Mouse (Mus musculus) adrenal gland, adult 8-10 months (tissue): Measurements from ENCODE around the gene Zdhhc4. TPM values are rescaled to one million over a fixed set of nuclear protein-coding genes. Genes with fewer than 3 reads are reported as not detected.

Experiments
- DNase-seq: peaks from one replicate; pipeline ENCODE4 v3.0.0; 2022
- total RNA-seq, 4 experiments: library from RNA; stranded (reverse); gene quantifications; 2 replicates each; pipeline ENCODE4 v1.2.4; 2022

Zdhhc4 gene
- total RNA-seq, 4 experiments from 2014 or later: 60.3 to 74.8 (median 66.3) TPM

DNA sequence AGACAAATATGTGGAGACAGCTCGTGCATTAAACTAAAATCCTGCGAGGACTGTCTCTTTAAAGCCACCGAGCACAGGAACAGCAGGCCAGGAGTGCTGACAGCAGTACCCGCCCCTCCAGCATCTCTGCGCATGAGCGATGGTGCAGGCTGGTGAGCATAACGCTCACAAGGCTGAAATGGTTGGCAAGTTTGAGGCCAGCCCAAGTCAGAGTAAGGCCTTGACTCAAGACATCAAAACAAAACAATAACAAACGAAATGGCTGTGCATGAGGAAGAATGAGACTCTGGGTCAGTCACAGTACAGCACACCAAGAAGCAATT, 11.8 kb downstream of the Zdhhc4 start:
- peak; percentile 55 for DNase-seq

DNA sequence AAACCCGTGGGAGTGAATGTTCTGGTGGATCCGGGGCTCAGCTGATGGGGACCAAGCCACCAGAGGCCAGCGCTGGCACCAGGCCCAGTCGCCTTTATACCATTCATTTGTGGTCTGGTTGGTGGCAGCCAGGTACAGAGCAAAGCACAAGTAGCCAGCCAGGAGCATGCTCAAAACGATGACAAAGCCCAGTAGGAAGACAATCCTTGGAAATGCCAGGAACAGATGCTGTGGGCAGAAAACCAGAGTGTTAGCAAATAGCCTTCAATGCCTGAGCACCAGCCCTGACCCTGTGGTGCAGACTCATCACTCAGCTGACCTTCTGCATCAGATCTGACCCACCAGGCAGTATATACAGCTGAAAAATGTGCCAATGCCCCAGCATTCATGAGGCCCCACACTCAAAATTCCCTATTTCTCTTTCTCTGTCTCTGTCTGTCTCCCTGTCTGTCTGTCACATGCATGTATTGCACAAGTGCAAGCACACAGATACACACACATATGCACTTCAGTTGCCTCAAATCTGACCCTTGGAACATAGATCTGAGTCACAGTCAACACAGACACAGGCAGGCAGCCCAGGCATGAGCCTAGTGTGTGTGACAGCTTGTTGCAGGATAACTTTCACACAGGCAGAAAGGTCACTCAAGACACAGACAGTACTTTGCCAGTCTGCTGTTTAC, 12.3 kb downstream of the Zdhhc4 start:
- peak; percentile 74 for DNase-seq

DNA sequence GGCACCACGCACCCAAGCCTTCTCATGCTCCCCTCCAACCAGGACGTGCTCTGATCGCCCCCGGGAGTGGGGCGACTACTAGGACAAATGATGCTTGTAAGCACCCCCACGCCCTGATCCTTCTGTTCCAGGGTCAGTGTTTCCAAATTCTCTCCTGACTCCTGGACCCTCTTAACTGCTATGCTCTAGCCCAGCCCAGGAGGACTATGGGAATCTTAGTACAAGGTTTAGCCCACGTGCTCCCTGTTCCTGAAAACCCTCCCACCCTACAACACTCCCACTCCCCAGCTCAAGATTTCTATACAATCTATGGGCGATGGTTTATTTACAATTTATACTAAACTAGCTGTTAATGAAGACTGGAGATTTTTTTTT, 13.6 kb downstream of the Zdhhc4 start:
- DNase-seq: no peak

DNA sequence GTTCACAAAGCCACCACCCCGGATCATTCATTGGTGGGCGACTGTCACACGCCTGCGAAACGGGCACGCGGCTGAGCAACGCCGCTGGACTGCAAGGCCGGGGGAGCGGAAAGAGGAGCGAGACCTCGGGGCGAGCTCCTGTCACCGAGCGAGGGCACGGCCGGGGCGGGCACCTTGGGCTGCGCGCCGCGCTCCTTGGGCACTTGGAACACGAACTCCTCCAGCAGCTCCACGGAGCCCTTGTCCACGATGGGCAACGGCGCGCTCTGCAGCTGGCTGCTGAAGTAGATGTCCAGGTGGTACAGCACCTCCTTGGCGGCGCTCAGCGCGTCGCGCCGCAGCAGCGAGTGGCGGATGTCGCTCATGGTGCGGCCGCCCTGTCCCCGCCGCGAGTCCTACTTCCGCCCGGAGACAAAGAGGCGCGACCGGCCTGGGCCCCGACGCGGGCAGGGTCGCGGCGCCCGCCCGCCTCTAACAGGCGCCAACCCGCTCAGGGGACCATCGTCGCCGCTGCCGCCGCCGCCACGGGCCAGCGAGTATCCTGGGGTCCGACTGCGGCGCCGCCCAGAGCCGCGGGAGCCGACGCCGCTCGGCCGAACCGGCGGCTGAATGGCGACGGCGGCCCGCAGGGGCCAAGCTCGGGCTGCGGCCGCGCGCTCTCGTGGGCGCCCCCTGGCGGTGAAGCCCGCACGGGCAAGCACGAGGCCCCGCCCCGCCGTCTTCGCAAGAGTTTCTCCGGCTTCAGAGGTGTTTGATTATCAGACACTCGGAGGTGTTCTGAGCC, 14.1 kb downstream of the Zdhhc4 start, which contains the start of gene E130309D02Rik:
Gene E130309D02Rik (minus strand): TSS at position 631 of the 784 bp plus-strand sequence.
- peak; percentile 75 for DNase-seq

DNA sequence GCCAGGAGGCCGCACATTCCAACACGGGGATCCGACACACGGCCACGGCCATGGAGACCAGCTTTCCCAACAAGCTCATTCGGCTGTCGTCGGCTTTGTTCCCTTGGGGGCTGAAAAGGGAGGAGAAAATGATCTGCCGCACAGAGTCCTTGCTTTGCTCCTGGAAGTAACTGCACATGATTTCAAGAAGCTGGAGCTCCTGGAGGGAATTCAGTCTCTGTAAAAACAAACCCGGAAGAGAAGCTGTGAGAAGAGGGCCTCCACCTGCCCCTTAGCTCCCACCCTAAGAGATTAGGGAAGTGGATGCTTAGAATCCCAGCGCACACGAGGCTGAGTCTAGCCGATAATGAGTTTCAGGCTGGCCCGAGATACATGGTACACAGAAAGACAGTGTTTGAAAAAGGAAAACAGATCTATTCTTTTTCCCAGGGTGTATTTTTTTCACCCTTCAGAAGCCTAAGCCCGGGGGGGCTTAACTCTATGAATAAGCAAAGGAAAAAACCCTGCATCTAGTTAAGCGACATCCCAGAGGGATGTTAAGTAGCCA, 14.8 kb downstream of the Zdhhc4 start:
- no peak for DNase-seq

DNA sequence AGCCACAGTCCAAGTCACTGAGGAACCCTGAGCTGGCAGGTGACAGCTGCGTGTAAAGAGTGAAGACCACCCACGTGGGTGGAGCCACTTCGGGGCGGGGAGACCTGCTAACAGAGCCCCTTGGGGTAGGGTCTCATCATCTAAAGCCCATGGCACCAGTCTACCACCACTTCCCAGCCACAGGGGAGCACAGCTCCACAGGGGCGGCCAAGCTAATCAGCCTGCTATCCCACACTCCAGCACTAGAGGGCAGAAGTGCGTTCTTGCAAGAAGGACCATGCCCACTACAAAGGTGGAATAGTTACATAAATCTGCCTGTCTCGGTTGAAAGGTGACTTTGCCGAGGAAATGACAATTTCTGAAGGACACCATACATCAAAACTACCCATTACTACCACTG, 17.2 kb downstream of the Zdhhc4 start:
- peak; percentile 46 for DNase-seq

DNA sequence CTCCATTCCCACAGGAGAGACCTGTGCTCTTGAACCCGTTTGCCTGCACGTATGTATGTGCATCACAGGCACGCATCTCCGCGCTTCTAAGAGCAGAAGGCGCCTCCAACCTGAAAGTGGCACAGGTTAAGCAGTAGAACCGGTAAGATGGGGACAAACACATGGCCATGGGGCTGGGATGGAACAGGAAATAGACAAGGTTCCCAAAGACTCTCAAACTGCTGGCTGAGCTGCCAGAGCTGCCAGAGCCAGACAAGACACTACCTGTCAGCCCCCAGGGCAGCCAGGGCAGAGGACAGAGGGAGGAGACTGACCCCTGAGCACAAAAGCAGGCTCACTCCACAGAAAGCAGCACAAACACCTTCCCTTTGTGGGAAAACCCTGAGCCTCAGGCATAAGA, 19.1 kb downstream of the Zdhhc4 start:
- no peak for DNase-seq

DNA sequence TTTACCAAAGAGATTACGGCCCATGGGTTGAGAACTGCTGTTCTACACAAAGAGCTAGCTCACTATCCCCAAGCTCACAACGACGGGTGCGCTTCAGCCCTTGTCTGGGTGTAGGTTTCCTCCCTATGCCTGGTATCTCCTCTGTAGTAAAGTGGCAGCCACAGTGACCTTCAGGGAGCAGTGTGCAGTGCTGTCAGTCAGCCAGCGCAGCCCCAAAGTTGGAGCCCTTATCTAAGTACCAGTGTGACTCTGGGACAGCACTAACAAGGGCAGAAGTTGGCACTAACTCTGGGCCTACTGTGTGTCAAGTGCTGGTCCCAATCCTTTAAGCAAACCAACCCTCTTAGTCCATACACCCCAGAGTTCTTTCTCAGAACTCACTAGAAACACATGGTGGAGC, 20.2 kb downstream of the Zdhhc4 start:
- no peak for DNase-seq

DNA sequence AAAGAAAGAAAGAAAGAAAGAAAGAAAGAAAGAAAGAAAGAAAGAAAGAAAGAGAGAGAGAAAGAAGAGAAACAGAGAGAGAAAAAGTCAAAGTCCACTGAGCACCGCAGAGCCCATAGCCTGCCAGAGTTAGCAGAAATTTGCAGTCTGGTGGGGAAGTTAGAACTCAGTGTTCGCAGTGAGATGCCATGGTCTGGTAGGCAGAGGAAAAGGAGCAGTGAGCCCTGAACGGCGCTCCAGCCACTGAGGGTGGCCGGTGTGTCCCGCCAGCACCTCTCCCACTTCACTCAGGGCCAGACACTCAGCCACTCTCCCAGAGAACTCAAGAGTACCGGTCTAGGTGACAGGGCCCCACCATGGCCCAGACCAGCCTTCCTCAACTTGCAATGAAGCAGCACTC, 24.8 kb downstream of the Zdhhc4 start:
- DNase-seq: no peak

DNA sequence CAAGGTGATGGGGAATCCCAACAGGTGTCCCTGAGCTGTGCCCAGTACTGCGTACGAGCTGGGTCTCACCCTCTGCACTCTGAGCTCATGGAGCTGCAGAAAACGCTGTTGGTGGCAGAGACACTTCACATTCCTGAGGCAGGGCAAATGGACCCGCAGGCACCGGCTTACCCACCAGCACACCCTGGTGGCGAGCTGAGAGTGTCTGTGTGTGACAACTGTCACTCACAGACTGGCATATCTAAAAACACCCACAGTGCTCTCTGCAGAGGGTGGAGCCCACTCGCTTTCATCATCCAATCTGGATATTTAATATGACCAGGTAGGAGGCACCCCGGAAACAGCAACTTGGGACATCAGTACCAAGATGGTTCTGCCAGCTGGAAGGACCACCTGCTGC, 27.8 kb downstream of the Zdhhc4 start:
- no peak for DNase-seq

DNA sequence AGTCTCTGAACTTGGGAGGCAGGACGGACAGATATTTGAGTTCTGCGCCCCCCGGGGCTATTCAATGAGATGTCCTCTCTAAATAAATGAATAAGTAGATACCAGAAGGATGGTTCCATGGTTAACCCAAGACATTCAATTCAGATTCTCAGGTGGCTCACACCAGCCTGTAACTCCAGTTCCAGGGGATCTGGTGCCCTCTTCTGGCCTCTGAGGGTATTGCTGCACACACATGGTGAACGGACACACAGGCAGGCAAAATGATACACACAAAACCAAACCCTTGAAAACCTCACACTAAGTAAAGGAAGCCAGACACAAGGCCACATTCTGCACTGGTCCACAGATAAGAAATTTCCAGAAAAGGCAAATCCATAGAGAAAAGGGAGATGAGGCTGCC, 29.4 kb downstream of the Zdhhc4 start:
- DNase-seq: peak; percentile 30

DNA sequence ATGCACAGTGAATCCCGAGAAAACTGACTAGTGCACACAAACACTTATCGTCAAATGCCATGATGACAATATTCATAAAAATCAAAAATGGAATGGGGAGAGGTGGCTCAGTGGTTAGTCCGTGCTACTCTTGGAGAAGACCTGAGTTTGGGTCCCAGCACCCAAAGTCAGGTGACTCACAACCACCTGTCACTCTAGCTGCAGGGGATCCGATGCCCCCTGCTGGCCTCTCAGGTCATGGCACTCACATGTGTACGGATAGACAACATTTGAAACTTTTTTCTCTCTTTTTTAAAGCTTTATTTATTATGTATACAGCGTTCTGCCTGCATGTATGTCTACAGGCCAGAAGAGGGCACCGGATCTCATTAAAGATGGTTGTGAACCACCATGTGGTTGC, 30.7 kb downstream of the Zdhhc4 start:
- no peak for DNase-seq

DNA sequence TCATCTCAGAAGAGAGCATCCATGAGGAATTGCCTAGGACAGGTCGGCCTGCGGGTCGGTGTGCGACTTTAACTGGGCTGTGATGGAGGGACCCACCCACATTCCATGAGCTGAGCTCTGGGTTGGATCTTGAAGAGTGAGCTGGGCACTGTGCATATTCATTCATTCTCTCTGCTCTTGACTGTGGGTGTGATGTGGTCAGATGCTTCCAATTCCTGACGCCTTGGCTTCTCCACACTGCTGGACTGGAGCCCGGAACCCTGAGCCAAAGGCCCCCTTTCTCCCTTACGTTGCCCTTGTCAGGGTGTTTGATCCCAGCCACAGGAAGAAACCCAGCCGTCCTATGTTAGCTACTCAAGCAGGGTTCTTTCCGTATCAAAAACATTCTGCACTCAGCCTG, 31.1 kb downstream of the Zdhhc4 start:
- no peak for DNase-seq

DNA sequence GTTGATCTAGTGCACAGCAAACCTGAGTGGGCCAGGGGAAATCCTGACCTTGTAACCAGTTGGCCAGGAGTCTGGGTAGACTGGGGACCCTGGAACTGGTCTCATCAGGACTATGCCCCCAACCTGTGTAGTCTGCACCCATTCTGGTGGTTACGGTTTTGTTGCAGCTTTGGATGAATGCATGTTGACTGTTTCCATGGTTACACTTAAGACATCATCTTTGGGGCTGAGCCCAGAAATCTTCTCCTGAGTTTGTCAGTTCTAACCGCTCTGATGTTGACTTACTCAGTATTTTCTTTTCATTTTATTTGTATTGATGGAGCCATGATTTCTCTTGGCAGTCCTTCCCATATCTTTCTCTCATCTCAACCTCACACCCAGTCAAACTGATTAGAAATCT, 33.7 kb downstream of the Zdhhc4 start:
- DNase-seq: no peak

DNA sequence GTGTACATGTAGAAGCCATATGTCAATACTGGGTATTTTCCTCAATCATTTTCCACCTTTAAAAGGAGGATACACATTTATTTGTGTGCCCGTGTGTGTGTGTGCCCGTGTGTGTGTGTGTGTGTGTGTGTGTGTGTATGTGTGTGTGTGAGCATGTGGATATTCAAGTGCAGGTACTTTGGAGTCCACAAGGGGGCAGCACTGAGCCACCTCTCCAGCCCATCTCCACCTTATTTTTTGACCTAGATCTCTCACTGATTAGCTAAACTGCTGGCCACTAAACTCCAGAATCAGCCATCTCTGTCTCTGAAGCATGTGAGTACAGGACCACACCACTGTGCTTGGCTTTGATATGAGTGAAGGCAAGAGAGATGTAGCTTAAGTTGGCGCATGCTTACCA, 34.2 kb downstream of the Zdhhc4 start:
- no peak for DNase-seq

DNA sequence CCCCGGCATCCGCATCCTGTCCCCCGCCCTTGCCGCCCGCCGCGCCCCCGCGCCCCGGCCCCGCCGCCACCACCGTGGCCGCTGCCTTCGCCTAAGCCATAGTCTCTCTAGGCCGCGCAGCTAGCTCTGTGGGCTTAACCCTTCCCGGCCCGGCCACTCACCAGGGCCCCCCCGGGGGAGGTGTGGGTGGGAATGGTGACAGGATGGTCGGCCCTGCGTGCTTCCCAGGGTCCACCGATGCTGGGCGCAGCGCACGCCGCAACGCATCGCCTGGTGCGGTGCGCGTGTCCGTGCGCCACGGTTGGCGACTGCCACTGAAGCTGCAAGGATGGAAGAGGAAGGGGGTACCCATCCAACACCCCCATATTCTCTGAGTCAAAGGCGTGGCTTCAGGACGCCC, 35.7 kb downstream of the Zdhhc4 start, which contains the start of gene Zfp853:
Gene Zfp853 (minus strand): TSS at position 220 of the 400 bp plus-strand sequence.
- no peak for DNase-seq

DNA sequence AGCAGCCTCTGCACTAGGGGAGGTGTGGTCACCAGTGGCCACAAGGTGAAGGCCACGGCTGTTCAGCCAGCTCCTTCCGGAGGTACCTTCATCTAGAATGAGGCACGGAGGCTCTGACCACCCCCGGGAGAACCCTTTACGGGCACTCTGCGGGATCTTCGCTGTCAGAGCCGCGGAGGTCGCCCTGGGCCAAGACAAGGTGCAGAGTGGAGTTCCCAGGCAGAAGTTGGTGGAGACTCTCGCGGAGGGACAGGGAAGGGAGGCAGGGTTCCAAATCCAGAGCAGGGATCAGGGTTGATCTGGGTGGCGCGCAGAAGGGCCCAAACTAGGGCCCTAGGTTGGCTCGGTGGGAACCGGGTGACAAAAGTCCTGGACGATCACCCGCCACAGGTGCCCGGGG, 36.2 kb downstream of the Zdhhc4 start:
- no peak for DNase-seq

DNA sequence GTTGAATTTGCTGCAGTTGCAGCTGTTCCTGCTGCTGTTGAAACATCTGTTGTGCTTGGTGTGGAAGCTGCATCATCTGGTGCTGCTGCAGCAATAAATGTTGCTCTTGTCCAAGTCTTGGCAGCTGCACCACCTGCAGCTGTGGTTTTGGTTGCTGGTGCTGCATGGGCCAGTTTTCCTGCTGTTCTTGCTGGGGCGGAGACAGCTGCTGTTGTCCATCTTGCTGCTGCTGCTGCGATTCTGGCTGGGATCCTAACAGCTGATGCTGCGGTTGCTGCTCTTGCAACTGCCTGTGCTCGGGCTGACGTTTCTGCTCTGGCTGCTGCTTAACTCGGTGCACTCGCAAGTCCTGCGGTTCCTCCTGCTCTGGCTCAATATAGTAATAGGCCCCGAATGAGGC, 39.8 kb downstream of the Zdhhc4 start:
- DNase-seq: no peak

DNA sequence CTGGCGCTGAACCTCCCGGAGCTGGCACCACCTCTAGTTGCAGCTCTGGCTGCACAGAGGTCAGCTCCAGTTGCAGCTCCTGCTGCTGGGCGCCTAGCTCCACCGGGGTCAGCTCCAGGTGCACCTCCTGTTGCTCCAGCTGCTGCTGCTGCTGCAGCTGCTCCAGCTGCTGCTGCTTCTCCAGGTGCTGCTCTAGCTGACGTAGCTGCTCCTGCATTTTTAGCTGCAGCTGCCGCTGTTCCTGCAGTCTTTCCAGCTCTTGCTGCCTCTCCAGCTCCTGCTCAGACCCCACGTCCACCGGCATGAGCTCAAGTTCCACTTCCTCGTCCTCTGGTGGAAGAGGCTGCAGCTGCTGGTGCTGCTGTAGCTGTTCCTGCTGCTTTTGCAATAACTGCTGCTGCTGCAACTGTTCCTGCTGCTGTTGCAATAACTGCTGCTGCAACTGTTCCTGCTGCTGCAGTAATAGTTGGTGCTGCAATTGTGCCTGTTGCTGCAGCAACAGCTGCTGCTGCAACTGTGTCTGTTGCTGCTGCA, 40.6 kb downstream of the Zdhhc4 start:
- DNase-seq: no peak

DNA sequence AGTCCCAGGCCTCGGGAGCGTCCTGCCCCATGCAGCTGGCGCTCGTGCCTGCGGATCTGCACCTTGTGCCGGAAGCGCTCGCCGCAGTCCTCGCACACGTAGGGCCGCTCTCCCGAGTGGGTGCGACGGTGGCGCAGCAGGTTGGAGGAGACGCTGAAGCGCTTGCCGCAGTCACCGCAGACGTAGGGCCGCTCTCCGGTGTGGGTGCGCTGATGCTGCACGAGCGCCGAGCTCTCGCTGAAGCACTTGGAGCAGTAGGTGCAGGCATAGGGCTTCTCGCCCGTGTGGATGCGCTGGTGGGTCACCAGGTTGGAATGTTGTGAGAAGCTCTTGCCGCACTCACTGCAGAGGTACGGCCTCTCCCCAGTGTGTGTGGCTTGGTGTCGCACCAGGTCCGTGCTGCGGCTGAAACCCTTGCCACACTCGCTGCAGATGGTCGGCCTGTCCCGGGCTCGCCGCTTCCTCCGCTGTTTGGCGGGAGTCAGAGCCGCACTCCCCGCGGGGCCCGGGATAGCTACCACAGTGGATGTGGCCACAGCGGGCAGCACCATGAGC, 41.2 kb downstream of the Zdhhc4 start:
- no peak for DNase-seq

DNA sequence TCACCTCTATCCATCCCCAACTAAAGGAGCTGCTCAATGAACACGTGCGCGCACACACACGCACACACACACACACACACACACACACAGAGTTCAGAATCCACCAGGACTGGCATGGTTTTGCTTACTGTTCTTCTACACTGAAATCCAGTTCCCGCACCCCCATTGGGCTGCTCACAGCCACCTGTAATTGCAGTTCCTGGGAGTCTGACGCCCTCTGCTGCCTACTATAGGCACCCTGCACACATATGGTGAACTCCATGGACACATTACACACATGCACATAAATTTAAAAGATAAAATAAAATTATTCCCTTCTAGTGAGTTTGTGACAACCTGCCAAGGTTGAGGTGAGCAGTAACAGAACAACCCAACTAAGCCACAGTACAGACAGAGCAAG, 44.3 kb downstream of the Zdhhc4 start:
- DNase-seq: no peak

DNA sequence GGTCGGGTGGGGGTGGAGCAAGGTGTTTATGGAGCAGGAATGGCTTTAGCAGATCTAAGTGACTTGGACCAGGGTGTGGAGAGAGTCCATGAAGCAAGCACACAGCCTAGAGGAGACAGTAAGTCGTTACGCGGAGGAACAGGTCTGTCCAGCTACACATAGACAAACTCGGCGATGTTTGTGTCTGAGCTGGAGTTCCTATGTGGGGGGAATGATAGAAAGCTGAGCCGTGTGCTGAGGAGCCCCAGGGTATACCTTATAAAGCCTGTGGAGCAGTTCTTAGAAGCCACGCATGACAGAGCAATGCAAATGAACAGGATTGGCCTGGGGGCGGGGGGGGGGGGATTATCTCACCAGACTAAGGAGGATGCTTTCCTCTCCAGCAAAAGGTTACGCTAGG, 49.8 kb downstream of the Zdhhc4 start:
- DNase-seq: no peak

DNA sequence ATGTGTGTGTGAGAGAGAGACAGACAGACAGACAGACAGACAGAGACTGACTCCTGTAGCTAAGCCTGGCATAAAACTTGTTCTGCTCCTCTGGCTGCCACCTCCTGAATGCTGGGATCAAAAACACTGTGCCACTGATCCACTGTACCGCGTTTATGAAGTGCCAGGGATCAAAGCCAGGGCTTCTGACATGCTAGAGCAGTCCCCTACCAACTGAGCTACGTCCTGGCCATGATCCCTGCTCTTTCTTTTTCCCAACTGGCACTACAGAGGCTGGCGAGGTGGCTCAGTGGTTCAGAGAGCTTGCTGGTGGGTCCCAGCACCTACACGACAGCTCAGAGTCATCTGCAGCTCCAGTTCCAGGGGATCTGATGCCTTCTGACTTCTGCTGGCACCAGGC, 53.3 kb downstream of the Zdhhc4 start:
- DNase-seq: no peak
